Mouse (Mus musculus): ENCODE measurements around the gene Clasp1. TPM values are rescaled to one million over a fixed set of nuclear protein-coding genes. Genes with fewer than 3 reads are reported as not detected.

Clasp1 gene
- polyA plus RNA-seq, 1 experiment from 2014 or later, result 12.1 TPM

GRCm38 (mm10) chr1:118453577-118453976 lies 64.7 kb downstream of the Clasp1 start:
- no peaks in the 10 kb centered on the region for H3K27me3 ChIP-seq
- no peaks in the 10 kb centered on the region for H3K9me3 ChIP-seq (replicated peaks)
- no peak overlapping the region for H3K4me2 ChIP-seq
- no peak overlapping the region for H3K27ac ChIP-seq
- ATAC-seq (ENCODE audit: low read depth), result no peak
- no peak overlapping the region for H3K9ac ChIP-seq
- DNase-seq, result no peak
- no peaks in the 10 kb centered on the region for H3K36me3 ChIP-seq
- WGBS (ENCODE audit: insufficient replicate concordance), result 87% methylated on average over 4 of the region's 4 CpGs
- H3K4me1 ChIP-seq (replicated peaks), result peaks cover 48% of the 10 kb centered on the region
- H3K4me3 ChIP-seq (replicated peaks), result no peak overlapping the region

- Histone ChIP-seq H3K27me3 (no peaks in the 10 kb centered on the region), H3K9ac (no peak overlapping the region; the same call in 1 of the 2 replicates), H3K27ac (0 out of 2 replicates have a peak overlapping the region, but pooled peaks have one; percentile 21), H3K4me3 (replicated peaks) (no peak overlapping the region), H3K4me2 (no peak overlapping the region), H3K4me1 (replicated peaks) (peaks cover 55% of the 10 kb centered on the region), H3K9me3 (replicated peaks) (no peaks in the 10 kb centered on the region), H3K36me3 (no peaks in the 10 kb centered on the region)
- 87% methylated on average over 4 of the region's 4 CpGs for WGBS (ENCODE audit: insufficient replicate concordance)
- DNase-seq (no peak), ATAC-seq (ENCODE audit: low read depth) (no peak)
Measured at GRCm38 (mm10) chr1:118454817-118455216, 66.0 kb downstream of the Clasp1 start.

GRCm38 (mm10) chr1:118457256-118457882 lies 68.5 kb downstream of the Clasp1 start:
- Histone ChIP-seq H3K4me1 (replicated peaks) (peaks cover 62% of the 10 kb centered on the region), H3K4me3 (replicated peaks) (peak overlapping the region; percentile 31), H3K4me2 (peak overlapping the region; percentile 89), H3K9ac (peak overlapping the region; percentile 86), H3K36me3 (0 out of 2 replicates have a peak, but pooled peaks cover 8% of the 10 kb centered on the region), H3K9me3 (replicated peaks) (no peaks in the 10 kb centered on the region), H3K27ac (peak overlapping the region; percentile 98), H3K27me3 (no peaks in the 10 kb centered on the region)
- peak; percentile 21; the same call in 1 of the 2 replicates for ATAC-seq (ENCODE audit: low read depth)
- WGBS (ENCODE audit: insufficient replicate concordance), result 33% methylated on average over 11 of the region's 11 CpGs
- no peak for DNase-seq

GRCm38 (mm10) chr1:118457883-118458259 lies 69.0 kb downstream of the Clasp1 start:
- H3K4me2 ChIP-seq, result peak overlapping the region; percentile 89
- H3K9me3 ChIP-seq (replicated peaks), result no peaks in the 10 kb centered on the region
- 0 out of 2 replicates have a peak, but pooled peaks cover 8% of the 10 kb centered on the region for H3K36me3 ChIP-seq
- no peaks in the 10 kb centered on the region for H3K27me3 ChIP-seq
- peaks cover 62% of the 10 kb centered on the region for H3K4me1 ChIP-seq (replicated peaks)
- H3K27ac ChIP-seq, result peak overlapping the region; percentile 98
- DNase-seq (no peak), ATAC-seq (ENCODE audit: low read depth) (no peak)
- 35% methylated on average over 1 of the region's 1 CpGs for WGBS (ENCODE audit: insufficient replicate concordance)
- H3K9ac ChIP-seq, result peak overlapping the region; percentile 86
- H3K4me3 ChIP-seq (replicated peaks), result peak overlapping the region; percentile 31

- H3K9me3 ChIP-seq (replicated peaks), result no peaks in the 10 kb centered on the region
- peak overlapping the region; percentile 89 for H3K4me2 ChIP-seq
- H3K27ac ChIP-seq, result peak overlapping the region; percentile 98
- 0 out of 2 replicates have a peak, but pooled peaks cover 8% of the 10 kb centered on the region for H3K36me3 ChIP-seq
- H3K4me1 ChIP-seq (replicated peaks), result peaks cover 62% of the 10 kb centered on the region
- no peaks in the 10 kb centered on the region for H3K27me3 ChIP-seq
- H3K9ac ChIP-seq, result peak overlapping the region; percentile 86
- DNase-seq (no peak), ATAC-seq (ENCODE audit: low read depth) (no peak)
- WGBS (ENCODE audit: insufficient replicate concordance), result 52% methylated on average over 3 of the region's 3 CpGs
- peak overlapping the region; percentile 68; the same call in 1 of the 2 replicates for H3K4me3 ChIP-seq (replicated peaks)
Measured at GRCm38 (mm10) chr1:118458279-118458678, 69.4 kb downstream of the Clasp1 start.

- Histone ChIP-seq H3K9me3 (replicated peaks) (no peaks in the 10 kb centered on the region), H3K27me3 (no peaks in the 10 kb centered on the region), H3K9ac (peak overlapping the region; percentile 86), H3K4me1 (replicated peaks) (peaks cover 59% of the 10 kb centered on the region), H3K4me2 (peak overlapping the region; percentile 89), H3K4me3 (replicated peaks) (peak overlapping the region; percentile 68), H3K27ac (peak overlapping the region; percentile 98), H3K36me3 (peaks cover 16% of the 10 kb centered on the region)
- peak; percentile 92 for ATAC-seq (ENCODE audit: low read depth)
- DNase-seq, result peak; percentile 92
- WGBS (ENCODE audit: insufficient replicate concordance), result 1% methylated on average over 53 of the region's 53 CpGs
Measured at GRCm38 (mm10) chr1:118458963-118459920, 70.4 kb downstream of the Clasp1 start.

GRCm38 (mm10) chr1:118460716-118461115 lies 71.9 kb downstream of the Clasp1 start:
- H3K36me3 ChIP-seq, result peaks cover 30% of the 10 kb centered on the region

GRCm38 (mm10) chr1:118466041-118466440 lies 77.2 kb downstream of the Clasp1 start:
- no peak for ATAC-seq (ENCODE audit: low read depth)
- DNase-seq, result no peak
- Histone ChIP-seq H3K4me2 (no peak overlapping the region), H3K4me1 (replicated peaks) (no peaks in the 10 kb centered on the region), H3K27ac (no peak overlapping the region), H3K4me3 (replicated peaks) (no peak overlapping the region), H3K9ac (no peak overlapping the region), H3K36me3 (peaks cover 57% of the 10 kb centered on the region), H3K9me3 (replicated peaks) (no peaks in the 10 kb centered on the region), H3K27me3 (no peaks in the 10 kb centered on the region)
- 94% methylated on average over 6 of the region's 6 CpGs for WGBS (ENCODE audit: insufficient replicate concordance)

More at GRCm38 (mm10) chr1:118460716-118461115, 71.9 kb downstream of the Clasp1 start:
- DNase-seq, result no peak
- H3K4me2 ChIP-seq, result no peak overlapping the region
- ATAC-seq (ENCODE audit: low read depth), result no peak
- 83% methylated on average over 5 of the region's 5 CpGs for WGBS (ENCODE audit: insufficient replicate concordance)
- H3K27me3 ChIP-seq, result no peaks in the 10 kb centered on the region
- H3K9me3 ChIP-seq (replicated peaks), result no peaks in the 10 kb centered on the region
- H3K4me3 ChIP-seq (replicated peaks), result no peak overlapping the region
- no peak overlapping the region for H3K27ac ChIP-seq
- H3K4me1 ChIP-seq (replicated peaks), result peaks cover 44% of the 10 kb centered on the region
- no peak overlapping the region for H3K9ac ChIP-seq

GRCm38 (mm10) chr1:118472386-118472785 lies 83.5 kb downstream of the Clasp1 start:
- Histone ChIP-seq H3K4me1 (replicated peaks) (peaks cover 9% of the 10 kb centered on the region), H3K27me3 (no peaks in the 10 kb centered on the region), H3K9me3 (replicated peaks) (no peaks in the 10 kb centered on the region), H3K9ac (no peak overlapping the region), H3K4me3 (replicated peaks) (no peak overlapping the region), H3K27ac (no peak overlapping the region), H3K4me2 (no peak overlapping the region), H3K36me3 (peaks cover 32% of the 10 kb centered on the region)
- no peak for DNase-seq
- no peak for ATAC-seq (ENCODE audit: low read depth)
- WGBS (ENCODE audit: insufficient replicate concordance), result 64% methylated on average over 8 of the region's 8 CpGs

- Histone ChIP-seq H3K4me2 (0 out of 2 replicates have a peak overlapping the region, but pooled peaks have one; percentile 10), H3K27ac (peak overlapping the region; percentile 35; the same call in 1 of the 2 replicates), H3K36me3 (peaks cover 11% of the 10 kb centered on the region; the same call in 1 of the 2 replicates), H3K27me3 (no peaks in the 10 kb centered on the region), H3K9ac (0 out of 2 replicates have a peak overlapping the region, but pooled peaks have one; percentile 22), H3K4me3 (replicated peaks) (no peak overlapping the region), H3K4me1 (replicated peaks) (peaks cover 53% of the 10 kb centered on the region), H3K9me3 (replicated peaks) (no peaks in the 10 kb centered on the region)
- DNase-seq, result peak; percentile 45
- ATAC-seq (ENCODE audit: low read depth), result peak; percentile 74
- 16% methylated on average over 4 of the region's 4 CpGs for WGBS (ENCODE audit: insufficient replicate concordance)
Measured at GRCm38 (mm10) chr1:118476919-118477318, 88.1 kb downstream of the Clasp1 start.

GRCm38 (mm10) chr1:118479246-118479645 lies 90.4 kb downstream of the Clasp1 start:
- ATAC-seq (ENCODE audit: low read depth) (peak; percentile 61), DNase-seq (peak; percentile 40)
- no peak overlapping the region for H3K4me3 ChIP-seq (replicated peaks)
- peak overlapping the region; percentile 68 for H3K27ac ChIP-seq
- peak overlapping the region; percentile 17; the same call in 1 of the 2 replicates for H3K9ac ChIP-seq
- H3K36me3 ChIP-seq, result no peaks in the 10 kb centered on the region
- no peaks in the 10 kb centered on the region for H3K9me3 ChIP-seq (replicated peaks)
- 14% methylated on average over 4 of the region's 4 CpGs for WGBS (ENCODE audit: insufficient replicate concordance)
- H3K27me3 ChIP-seq, result no peaks in the 10 kb centered on the region
- no peak overlapping the region for H3K4me2 ChIP-seq
- H3K4me1 ChIP-seq (replicated peaks), result peaks cover 76% of the 10 kb centered on the region

Measured in liver, embryonic 13.5 days (tissue).